In the genomic region with DNA sequence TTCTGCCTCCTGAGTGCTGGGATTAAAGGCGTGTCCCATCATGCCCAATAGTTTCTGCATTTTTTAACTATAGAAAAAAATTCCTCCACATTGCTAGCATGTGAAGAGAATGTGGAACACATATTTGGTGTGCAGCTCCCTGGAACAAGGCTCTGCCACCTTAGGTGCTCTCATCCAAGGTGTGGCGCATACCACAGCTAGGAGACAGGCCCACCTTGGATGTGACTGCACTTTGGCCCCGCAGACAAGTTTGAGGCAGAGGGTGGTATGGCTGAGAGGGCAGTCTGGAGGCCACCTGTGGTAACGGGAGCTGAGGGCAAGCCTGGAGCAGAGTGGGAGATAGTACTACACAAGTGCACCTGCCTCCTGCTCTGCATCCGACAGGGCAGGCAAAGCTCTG, we compare ENCODE assay signal across 16 mouse cellular contexts. TPM values are rescaled to one million over a fixed set of nuclear protein-coding genes. Genes with fewer than 3 reads are reported as not detected.
A peak's percentile ranks its signal among the peaks of the same experiment; 100 is the strongest.
DNase-seq lines count a peak whose midpoint lies in the region; ATAC-seq and TF ChIP-seq lines count a peak whose summit lies in the region.
"Had no signal": no experiment of that assay in that cellular context is flagged by ENCODE, and none has a peak within 500 bp of the region (broad histone marks: within the 10 kb centered on the region; RNA-seq: fewer than 3 reads in every experiment).

No protein-coding gene starts in this region.

- H3K4me1 ChIP-seq in kidney, embryonic 15.5 days: peaks cover 12% of the 10 kb centered on the region; the same call in 1 of the 2 replicates
- no peaks in the 10 kb centered on the region for H3K4me1 ChIP-seq in lung, postnatal 0 days (ENCODE audit: insufficient read depth, low read depth, low read length)
- no peaks in the 10 kb centered on the region for H3K4me1 ChIP-seq in embryonic facial prominence, embryonic 14.5 days (ENCODE audit: control insufficient read depth, insufficient read depth, low read length)
- 0 out of 2 replicates have a peak, but pooled peaks cover 6% of the 10 kb centered on the region for H3K4me1 ChIP-seq in stomach, embryonic 16.5 days (ENCODE audit: control insufficient read depth, insufficient read depth, low read length)

- DNase-seq in kidney, adult 9 months: no peak
- DNase-seq in lung, postnatal 0 days (ENCODE audit: low spot score): peak; percentile 52
- DNase-seq in lung, adult 18-20 months: no peak
- DNase-seq in embryonic facial prominence, embryonic 14.5 days (ENCODE audit: low spot score): peak; percentile 30
- DNase-seq in urinary bladder, postnatal 36 days (ENCODE audit: low spot score in 2 of 2): no peak
- DNase-seq: adrenal gland, adult 8-10 months; cerebellum, adult 9-10 months; liver; thymus, adult 2 months had no signal

- 76% methylated on average over 5 of the region's 5 CpGs for WGBS in kidney, embryonic 15.5 days
- WGBS in lung, postnatal 0 days: 66% methylated on average over 5 of the region's 5 CpGs
- WGBS in embryonic facial prominence, embryonic 14.5 days: 79% methylated on average over 5 of the region's 5 CpGs
- 73% methylated on average over 5 of the region's 5 CpGs for WGBS in stomach, embryonic 16.5 days

- ATAC-seq in kidney, embryonic 15.5 days (replicated peaks; ENCODE audit: low FRiP score): 0 out of 2 replicates have a peak, but pooled peaks have one; percentile 35
- ATAC-seq in lung, postnatal 0 days: peak; percentile 86
- ATAC-seq in embryonic facial prominence, embryonic 14.5 days (ENCODE audit: low read depth): peak; percentile 45
- no peak for ATAC-seq in stomach, embryonic 16.5 days (ENCODE audit: insufficient read depth, low FRiP score)

- TF ChIP-seq CTCF in lung, postnatal 0 days (IDR thresholded peaks at IDR 0.05): no peak

- H3K27ac ChIP-seq in kidney, embryonic 15.5 days: no peak overlapping the region
- peak overlapping the region; percentile 73; the same call in 1 of the 2 replicates for H3K27ac ChIP-seq in lung, postnatal 0 days (ENCODE audit: low read length)
- no peak overlapping the region for H3K27ac ChIP-seq in embryonic facial prominence, embryonic 14.5 days (replicated peaks; ENCODE audit: low read depth, low read length)
- H3K27ac ChIP-seq in stomach, embryonic 16.5 days (ENCODE audit: low read length): peak overlapping the region; percentile 1; the same call in 1 of the 2 replicates
- H3K27ac ChIP-seq: hindbrain, embryonic 15.5 days; midbrain, embryonic 12.5 days; neural tube, embryonic 13.5 days had no signal

- peaks cover 11% of the 10 kb centered on the region for H3K36me3 ChIP-seq in kidney, embryonic 15.5 days
- H3K36me3 ChIP-seq in lung, postnatal 0 days (ENCODE audit: insufficient read depth, low read length): no peaks in the 10 kb centered on the region
- peaks cover 16% of the 10 kb centered on the region; the same call in 1 of the 2 replicates for H3K36me3 ChIP-seq in embryonic facial prominence, embryonic 14.5 days (ENCODE audit: control insufficient read depth, insufficient read depth, low read length)
- H3K36me3 ChIP-seq in stomach, embryonic 16.5 days (ENCODE audit: control insufficient read depth, insufficient read depth, low read length): no peaks in the 10 kb centered on the region

- no peak overlapping the region for H3K4me2 ChIP-seq in kidney, embryonic 15.5 days
- no peak overlapping the region for H3K4me2 ChIP-seq in lung, postnatal 0 days (replicated peaks; ENCODE audit: low read depth, low read length)
- H3K4me2 ChIP-seq in embryonic facial prominence, embryonic 14.5 days (ENCODE audit: low read depth, low read length): no peak overlapping the region
- H3K4me2 ChIP-seq in stomach, embryonic 16.5 days (ENCODE audit: low read depth, low read length): no peak overlapping the region
- H3K4me2 ChIP-seq: embryonic facial prominence, embryonic 12.5 days; heart, embryonic 12.5 days; hindbrain, embryonic 15.5 days; midbrain, embryonic 12.5 days; neural tube, embryonic 13.5 days had no signal

- H3K27me3 ChIP-seq in kidney, embryonic 15.5 days: no peaks in the 10 kb centered on the region
- H3K27me3 ChIP-seq in lung, postnatal 0 days (replicated peaks; ENCODE audit: insufficient read depth, low read length): no peaks in the 10 kb centered on the region
- no peaks in the 10 kb centered on the region for H3K27me3 ChIP-seq in embryonic facial prominence, embryonic 14.5 days (replicated peaks; ENCODE audit: control insufficient read depth, insufficient read depth, low read length)
- no peaks in the 10 kb centered on the region for H3K27me3 ChIP-seq in stomach, embryonic 16.5 days (ENCODE audit: control insufficient read depth, insufficient read depth, low read length)
- H3K27me3 ChIP-seq: embryonic facial prominence, embryonic 12.5 days; heart, embryonic 12.5 days; hindbrain, embryonic 15.5 days; midbrain, embryonic 12.5 days; neural tube, embryonic 13.5 days had no signal

- H3K9me3 ChIP-seq in kidney, embryonic 15.5 days (replicated peaks): no peaks in the 10 kb centered on the region
- H3K9me3 ChIP-seq in lung, postnatal 0 days (ENCODE audit: low read length): no peaks in the 10 kb centered on the region
- no peaks in the 10 kb centered on the region for H3K9me3 ChIP-seq in embryonic facial prominence, embryonic 14.5 days (ENCODE audit: control insufficient read depth, low read length)
- no peaks in the 10 kb centered on the region for H3K9me3 ChIP-seq in stomach, embryonic 16.5 days (replicated peaks; ENCODE audit: control insufficient read depth, low read length)
- H3K9me3 ChIP-seq: embryonic facial prominence, embryonic 12.5 days; heart, embryonic 12.5 days; hindbrain, embryonic 15.5 days; midbrain, embryonic 12.5 days; neural tube, embryonic 13.5 days had no signal

- no peak overlapping the region for H3K9ac ChIP-seq in kidney, embryonic 15.5 days
- H3K9ac ChIP-seq in lung, postnatal 0 days (replicated peaks; ENCODE audit: low read depth): no peak overlapping the region
- H3K9ac ChIP-seq in embryonic facial prominence, embryonic 14.5 days (ENCODE audit: low read depth, low read length): no peak overlapping the region
- H3K9ac ChIP-seq in stomach, embryonic 16.5 days (ENCODE audit: low read length): no peak overlapping the region
- H3K9ac ChIP-seq: embryonic facial prominence, embryonic 12.5 days; heart, embryonic 12.5 days; hindbrain, embryonic 15.5 days; midbrain, embryonic 12.5 days; neural tube, embryonic 13.5 days had no signal

- 0 out of 2 replicates have a peak, but pooled peaks have one; percentile 57 for TF ChIP-seq EP300 in lung, postnatal 0 days (IDR thresholded peaks at IDR 0.05)

- H3K4me3 ChIP-seq in kidney, embryonic 15.5 days (replicated peaks): no peak overlapping the region
- H3K4me3 ChIP-seq in lung, postnatal 0 days (ENCODE audit: low read depth, low read length): no peak overlapping the region
- H3K4me3 ChIP-seq in embryonic facial prominence, embryonic 14.5 days (ENCODE audit: low read depth, low read length): no peak overlapping the region
- H3K4me3 ChIP-seq in stomach, embryonic 16.5 days (replicated peaks; ENCODE audit: low read length): no peak overlapping the region
- H3K4me3 ChIP-seq: embryonic facial prominence, embryonic 12.5 days; heart, embryonic 12.5 days; hindbrain, embryonic 15.5 days; midbrain, embryonic 12.5 days; neural tube, embryonic 13.5 days had no signal

RNA-seq across cellular contexts. Expression of gene Mok, which starts 31.9 kb away (rescaled TPM):
- polyA plus RNA-seq in kidney, embryonic 15.5 days (2015; fragmentation: Nextera tagmentation; extraction: Ambion mirVana): 6.2 and 7.8 TPM in 2 replicates
- polyA plus RNA-seq in lung, postnatal 0 days (2015; fragmentation: Nextera tagmentation; extraction: Ambion mirVana): 11.1 and 11.9 TPM in 2 replicates
- 5.3 and 6.1 TPM in 2 replicates for polyA plus RNA-seq in embryonic facial prominence, embryonic 14.5 days (2014; fragmentation: Nextera tagmentation; extraction: Ambion mirVana)
- polyA plus RNA-seq in stomach, embryonic 16.5 days (2015; fragmentation: Nextera tagmentation; extraction: Ambion mirVana): 2.2 and 2.9 TPM in 2 replicates

RNA-seq across cellular contexts. Expression of gene Zfp839, which starts 41.2 kb away (rescaled TPM):
- 6.1 and 6.4 TPM in 2 replicates for polyA plus RNA-seq in kidney, embryonic 15.5 days (2015; fragmentation: Nextera tagmentation; extraction: Ambion mirVana)
- polyA plus RNA-seq in lung, postnatal 0 days (2015; fragmentation: Nextera tagmentation; extraction: Ambion mirVana): 2.4 and 3.3 TPM in 2 replicates
- polyA plus RNA-seq in embryonic facial prominence, embryonic 14.5 days (2014; fragmentation: Nextera tagmentation; extraction: Ambion mirVana): 2.4 and 4.1 TPM in 2 replicates
- polyA plus RNA-seq in stomach, embryonic 16.5 days (2015; fragmentation: Nextera tagmentation; extraction: Ambion mirVana): 4.4 and 4.6 TPM in 2 replicates

Comparison
In these comparisons a context has a peak if more than half of its experiments do, and no peak if none do; other contexts are left out.
1. DNase-seq: peak in lung, postnatal 0 days (single experiment) and embryonic facial prominence, embryonic 14.5 days (single experiment); none in kidney, adult 9 months (single experiment), lung, adult 18-20 months (0 of 2) and urinary bladder, postnatal 36 days (0 of 2).
2. H3K27ac ChIP-seq: peak in lung, postnatal 0 days (single experiment) and stomach, embryonic 16.5 days (single experiment); none in kidney, embryonic 15.5 days (single experiment) and embryonic facial prominence, embryonic 14.5 days (single experiment).